In the genomic region with DNA sequence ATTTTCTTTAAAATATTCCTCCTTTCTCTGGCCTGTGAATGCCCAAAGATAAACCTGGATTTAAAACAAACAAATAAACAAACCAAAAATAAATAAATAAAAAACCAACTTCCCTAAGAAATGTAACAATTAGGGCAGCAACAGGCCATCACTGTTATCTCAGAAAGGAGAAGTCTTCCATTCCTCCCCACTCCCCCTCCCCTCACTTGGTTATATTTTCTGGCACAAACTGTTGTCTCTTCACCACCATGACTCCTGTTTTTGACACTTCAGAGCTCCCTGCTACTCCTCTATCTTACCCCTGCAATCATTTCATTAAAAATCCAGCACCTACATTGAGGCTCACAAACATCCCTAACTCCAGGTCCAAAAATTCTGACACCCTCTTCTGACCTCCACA, we compare ENCODE assay signal across 27 mouse cellular contexts. TPM values are rescaled to one million over a fixed set of nuclear protein-coding genes. Genes with fewer than 3 reads are reported as not detected.
DNase-seq lines count a peak whose midpoint lies in the region; ATAC-seq lines count a peak whose summit lies in the region.
"Had no signal": no experiment of that assay in that cellular context is flagged by ENCODE, and none has a peak within 500 bp of the region (broad histone marks: within the 10 kb centered on the region; RNA-seq: fewer than 3 reads in every experiment).

No protein-coding gene starts in this region.

- no peak overlapping the region for H3K4me2 ChIP-seq in hindbrain, embryonic 16.5 days (ENCODE audit: low read length)
- no peak overlapping the region for H3K4me2 ChIP-seq in hindbrain, embryonic 11.5 days (replicated peaks; ENCODE audit: low read depth, low read length)
- H3K4me2 ChIP-seq in midbrain, embryonic 11.5 days, result no peak overlapping the region
- H3K4me2 ChIP-seq in midbrain, embryonic 15.5 days, result no peak overlapping the region
- H3K4me2 ChIP-seq: forebrain, embryonic 13.5 days; heart, embryonic 11.5 days; hindbrain, embryonic 12.5 days; hindbrain, embryonic 15.5 days; intestine, embryonic 15.5 days had no signal

- DNase-seq in hindbrain, embryonic 11.5 days (ENCODE audit: low spot score), result no peak
- DNase-seq in midbrain, embryonic 11.5 days (ENCODE audit: low spot score, missing footprints), result peak; percentile 28
- DNase-seq in right cerebral cortex, postnatal 4 days, result no peak
- no peak for DNase-seq in adrenal gland, postnatal 36 days
- DNase-seq: adrenal gland, postnatal 10 days; B cell, adult 2 months; cerebellum, adult 11 months; cerebellum, adult 2 months; cerebellum, adult 9-11 months; cerebellum, postnatal 25 days; embryo, embryonic 11 days; gastrocnemius, postnatal 10 days; gastrocnemius, postnatal 36 days; heart, adult 11 months; heart, postnatal 36 days had no signal

- H3K9me3 ChIP-seq in hindbrain, embryonic 16.5 days (ENCODE audit: control insufficient read depth, low read length), result no peaks in the 10 kb centered on the region
- no peaks in the 10 kb centered on the region for H3K9me3 ChIP-seq in hindbrain, embryonic 11.5 days (ENCODE audit: control insufficient read depth, low read length)
- 0 out of 2 replicates have a peak, but pooled peaks cover 2% of the 10 kb centered on the region for H3K9me3 ChIP-seq in midbrain, embryonic 11.5 days (ENCODE audit: control insufficient read depth, low read length)
- H3K9me3 ChIP-seq in midbrain, embryonic 15.5 days, result no peaks in the 10 kb centered on the region
- H3K9me3 ChIP-seq: forebrain, embryonic 13.5 days; G1E; hindbrain, embryonic 12.5 days; hindbrain, embryonic 15.5 days; intestine, embryonic 15.5 days had no signal

- no peak overlapping the region for H3K27ac ChIP-seq in hindbrain, embryonic 16.5 days (ENCODE audit: low read depth, low read length)
- no peak overlapping the region for H3K27ac ChIP-seq in hindbrain, embryonic 11.5 days (ENCODE audit: low read depth, low read length)
- no peak overlapping the region for H3K27ac ChIP-seq in midbrain, embryonic 11.5 days (ENCODE audit: low read depth, low read length)
- H3K27ac ChIP-seq in midbrain, embryonic 15.5 days, result no peak overlapping the region
- H3K27ac ChIP-seq: forebrain, embryonic 10.5 days; forebrain, embryonic 13.5 days; hindbrain, embryonic 12.5 days; intestine, embryonic 15.5 days had no signal

- H3K4me3 ChIP-seq in hindbrain, embryonic 16.5 days (ENCODE audit: low read length), result no peak overlapping the region
- no peak overlapping the region for H3K4me3 ChIP-seq in hindbrain, embryonic 11.5 days (ENCODE audit: low read depth, low read length)
- H3K4me3 ChIP-seq in midbrain, embryonic 11.5 days (ENCODE audit: low read depth, low read length), result no peak overlapping the region
- H3K4me3 ChIP-seq in midbrain, embryonic 15.5 days, result no peak overlapping the region
- H3K4me3 ChIP-seq: forebrain, embryonic 10.5 days; forebrain, embryonic 13.5 days; hindbrain, embryonic 12.5 days; hindbrain, embryonic 15.5 days; intestine, embryonic 15.5 days had no signal

- H3K27me3 ChIP-seq in hindbrain, embryonic 16.5 days (replicated peaks; ENCODE audit: control insufficient read depth, insufficient read depth, low read length), result no peaks in the 10 kb centered on the region
- no peaks in the 10 kb centered on the region for H3K27me3 ChIP-seq in hindbrain, embryonic 11.5 days (ENCODE audit: control insufficient read depth, insufficient read depth, low read length)
- H3K27me3 ChIP-seq in midbrain, embryonic 11.5 days (ENCODE audit: control insufficient read depth, insufficient read depth, low read length), result no peaks in the 10 kb centered on the region
- H3K27me3 ChIP-seq in midbrain, embryonic 15.5 days (replicated peaks), result no peaks in the 10 kb centered on the region
- H3K27me3 ChIP-seq: CH12.LX; forebrain, embryonic 13.5 days; hindbrain, embryonic 12.5 days; hindbrain, embryonic 15.5 days; intestine, embryonic 15.5 days had no signal

- no peak overlapping the region for H3K9ac ChIP-seq in hindbrain, embryonic 16.5 days (ENCODE audit: low read depth, low read length)
- no peak overlapping the region for H3K9ac ChIP-seq in hindbrain, embryonic 11.5 days (ENCODE audit: low read depth, low read length)
- H3K9ac ChIP-seq in midbrain, embryonic 11.5 days (ENCODE audit: low read length), result no peak overlapping the region
- H3K9ac ChIP-seq in midbrain, embryonic 15.5 days, result no peak overlapping the region
- H3K9ac ChIP-seq: forebrain, embryonic 13.5 days; hindbrain, embryonic 12.5 days; hindbrain, embryonic 15.5 days; intestine, embryonic 15.5 days had no signal

- peak; percentile 28; the same call in 1 of the 2 replicates for ATAC-seq in hindbrain, embryonic 16.5 days
- ATAC-seq in hindbrain, embryonic 11.5 days (ENCODE audit: low FRiP score), result no peak
- ATAC-seq in midbrain, embryonic 11.5 days (ENCODE audit: low FRiP score), result no peak
- ATAC-seq in midbrain, embryonic 15.5 days (replicated peaks), result no peak
- peak; percentile 69 for ATAC-seq in granulocyte monocyte progenitor cell, adult 5-6 weeks (replicated peaks; ENCODE audit: poor library complexity, severe bottlenecking)
- ATAC-seq in megakaryocyte-erythroid progenitor cell, adult 5-6 weeks (replicated peaks; ENCODE audit: low FRiP score, low TSS enrichment, poor library complexity, severe bottlenecking), result peak; percentile 30; the same call in 1 of the 2 replicates
- ATAC-seq: forebrain, embryonic 13.5 days; intestine, embryonic 15.5 days had no signal

- H3K4me1 ChIP-seq in hindbrain, embryonic 16.5 days (ENCODE audit: control insufficient read depth, insufficient read depth, low read depth, low read length), result peaks cover 3% of the 10 kb centered on the region; the same call in 1 of the 2 replicates
- no peaks in the 10 kb centered on the region for H3K4me1 ChIP-seq in hindbrain, embryonic 11.5 days (replicated peaks; ENCODE audit: control insufficient read depth, insufficient read depth, low read length)
- H3K4me1 ChIP-seq in midbrain, embryonic 11.5 days (ENCODE audit: control insufficient read depth, insufficient read depth, low read length), result no peaks in the 10 kb centered on the region
- no peaks in the 10 kb centered on the region for H3K4me1 ChIP-seq in midbrain, embryonic 15.5 days
- H3K4me1 ChIP-seq: forebrain, embryonic 10.5 days; forebrain, embryonic 13.5 days; hindbrain, embryonic 12.5 days; hindbrain, embryonic 15.5 days; intestine, embryonic 15.5 days had no signal

- no peaks in the 10 kb centered on the region for H3K36me3 ChIP-seq in hindbrain, embryonic 16.5 days (ENCODE audit: control insufficient read depth, insufficient read depth, low read length)
- peaks cover 4% of the 10 kb centered on the region; the same call in 1 of the 2 replicates for H3K36me3 ChIP-seq in hindbrain, embryonic 11.5 days (ENCODE audit: control insufficient read depth, insufficient read depth, low read length)
- H3K36me3 ChIP-seq in midbrain, embryonic 11.5 days (ENCODE audit: control insufficient read depth, insufficient read depth, low read length), result peaks cover 8% of the 10 kb centered on the region
- no peaks in the 10 kb centered on the region for H3K36me3 ChIP-seq in midbrain, embryonic 15.5 days (replicated peaks)

RNA-seq across cellular contexts. Expression of a gene that starts 31.8 kb away (rescaled TPM):
- 9.0 and 9.5 TPM in 2 replicates for polyA plus RNA-seq in hindbrain, embryonic 16.5 days (2015; fragmentation: Nextera tagmentation; extraction: Ambion mirVana)
- 19.4 and 27.5 TPM in 2 replicates for polyA plus RNA-seq in hindbrain, embryonic 11.5 days (2014; fragmentation: Nextera tagmentation; extraction: Ambion mirVana)
- polyA plus RNA-seq in midbrain, embryonic 11.5 days (2014; fragmentation: Nextera tagmentation; extraction: Ambion mirVana), result 15.8 and 17.1 TPM in 2 replicates
- polyA plus RNA-seq in midbrain, embryonic 15.5 days (2015; fragmentation: Nextera tagmentation; extraction: Ambion mirVana), result 17.7 and 19.4 TPM in 2 replicates
- 52.0 and 63.4 TPM in 2 replicates for total RNA-seq in granulocyte monocyte progenitor cell, adult 5-6 weeks (2014; fragmentation: Nextera tagmentation)
- total RNA-seq in granulocyte monocyte progenitor cell, adult 5-6 weeks (2017), result 72.6 and 78.6 TPM in 2 replicates
- 65.4 and 76.8 TPM in 2 replicates for total RNA-seq in megakaryocyte-erythroid progenitor cell, adult 5-6 weeks (2014; fragmentation: Nextera tagmentation)
- 71.8 and 111 TPM in 2 replicates for total RNA-seq in megakaryocyte-erythroid progenitor cell, adult 5-6 weeks (2017)
- 10 to 100 TPM; 48.3 to 55.1 TPM for total RNA-seq in adrenal gland, postnatal 36 days (2021)

Comparison
In these comparisons a context has a peak if more than half of its experiments do, and no peak if none do; other contexts are left out.
1. ATAC-seq: peak in hindbrain, embryonic 16.5 days (single experiment), granulocyte monocyte progenitor cell, adult 5-6 weeks (single experiment) and megakaryocyte-erythroid progenitor cell, adult 5-6 weeks (single experiment); none in hindbrain, embryonic 11.5 days (single experiment), midbrain, embryonic 11.5 days (single experiment) and midbrain, embryonic 15.5 days (single experiment).